Mouse (Mus musculus) midbrain, embryonic 11.5 days (tissue): ENCODE data around the gene Flcn. TPM values are rescaled to one million over a fixed set of nuclear protein-coding genes. Genes with fewer than 3 reads are reported as not detected.

ENCODE experiments used
- ATAC-seq: fragments of 200-750 bp; cut with Nextera tagmentation; 2 replicates; pipeline ENCODE4 v1.8.0; 2017; ENCODE audit warnings: moderate TSS enrichment, moderate library complexity; ENCODE audit not compliant: low FRiP score
- DNase-seq: peaks from one replicate; pipeline ENCODE4 v3.0.0; 2015; ENCODE audit warnings: low spot score; ENCODE audit errors: missing footprints
- H3K27ac ChIP-seq: fragments of 300-500 bp; sonication (generic); 2 replicates; pipeline ENCODE4 v1.5.1; 2014; ENCODE audit warnings: low read depth, low read length
- H3K27me3 ChIP-seq: fragments of 300-500 bp; sonication (generic); 2 replicates; pipeline ENCODE4 v1.6.1; 2014; ENCODE audit warnings: mild to moderate bottlenecking, low read length, moderate library complexity, mixed read lengths; ENCODE audit not compliant: control insufficient read depth, insufficient read depth
- H3K36me3 ChIP-seq: fragments of 300-500 bp; sonication (generic); 2 replicates; pipeline ENCODE4 v1.6.1; 2014; ENCODE audit warnings: mild to moderate bottlenecking, low read length, moderate library complexity, mixed read lengths; ENCODE audit not compliant: control insufficient read depth, insufficient read depth
- H3K4me1 ChIP-seq: fragments of 300-500 bp; sonication (generic); 2 replicates; pipeline ENCODE4 v1.6.1; 2014; ENCODE audit warnings: low read length; ENCODE audit not compliant: control insufficient read depth, insufficient read depth
- H3K4me2 ChIP-seq: fragments of 300-500 bp; sonication (generic); 2 replicates; pipeline ENCODE4 v1.6.1; 2014; ENCODE audit warnings: mild to moderate bottlenecking, moderate library complexity
- H3K4me3 ChIP-seq: fragments of 300-500 bp; sonication (generic); 2 replicates; pipeline ENCODE4 v1.5.1; 2014; ENCODE audit warnings: low read depth, low read length
- H3K9ac ChIP-seq: fragments of 300-500 bp; sonication (generic); 2 replicates; pipeline ENCODE4 v1.6.1; 2014; ENCODE audit warnings: low read length
- H3K9me3 ChIP-seq: fragments of 300-500 bp; sonication (generic); 2 replicates; pipeline ENCODE4 v1.6.1; 2016; ENCODE audit warnings: low read length; ENCODE audit not compliant: control insufficient read depth
- WGBS: fragments of 180-500 bp; shearing (Covaris S2); extraction: QIAGEN DNeasy Blood & Tissue Kit; methylation state at CpG from one replicate; pipeline ENCODE4 v1.1.7; 2014; 5-methylcytosine and 5-hydroxymethylcytosine counted together
- polyA plus RNA-seq: library from polyadenylated mRNA; unstranded; fragments of >200 nt; fragmentation: Nextera tagmentation; extraction: Ambion mirVana; gene quantifications from 2 replicates; pipeline ENCODE4 v1.2.1, GENCODE M21; 2014

The Flcn gene
- polyA plus RNA-seq, 1 experiment from 2014 or later, result 28.2 TPM

GRCm38 (mm10) chr11:59809071-59809669 is 646 bp downstream of the Flcn start:
- ATAC-seq, result peak; percentile 51

GRCm38 (mm10) chr11:59808170-59808960 is 1.5 kb downstream of the Flcn start:
- DNase-seq, result peak; percentile 87
- H3K4me3 ChIP-seq, result peak overlapping the region; percentile 70; the same call in 1 of the 2 replicates
- peaks cover 9% of the 10 kb centered on the region for H3K4me1 ChIP-seq
- peak overlapping the region; percentile 81 for H3K4me2 ChIP-seq
- peak overlapping the region; percentile 97 for H3K9ac ChIP-seq
- no peaks in the 10 kb centered on the region for H3K9me3 ChIP-seq
- no peaks in the 10 kb centered on the region for H3K27me3 ChIP-seq
- H3K36me3 ChIP-seq, result peaks cover 10% of the 10 kb centered on the region
- WGBS, result 70% methylated on average over 14 of the region's 14 CpGs
- H3K27ac ChIP-seq, result no peak overlapping the region
- no peak for ATAC-seq

More at GRCm38 (mm10) chr11:59809071-59809669, 646 bp downstream of the Flcn start:
- H3K9ac ChIP-seq, result peak overlapping the region; percentile 97
- no peaks in the 10 kb centered on the region for H3K27me3 ChIP-seq
- H3K4me2 ChIP-seq, result peak overlapping the region; percentile 81
- H3K36me3 ChIP-seq, result peaks cover 10% of the 10 kb centered on the region
- WGBS, result under 1% methylated on average over 15 of the region's 15 CpGs
- no peaks in the 10 kb centered on the region for H3K9me3 ChIP-seq
- H3K4me3 ChIP-seq, result peak overlapping the region; percentile 70
- peak overlapping the region; percentile 97 for H3K27ac ChIP-seq
- no peak for DNase-seq
- H3K4me1 ChIP-seq, result peaks cover 9% of the 10 kb centered on the region

DNA sequence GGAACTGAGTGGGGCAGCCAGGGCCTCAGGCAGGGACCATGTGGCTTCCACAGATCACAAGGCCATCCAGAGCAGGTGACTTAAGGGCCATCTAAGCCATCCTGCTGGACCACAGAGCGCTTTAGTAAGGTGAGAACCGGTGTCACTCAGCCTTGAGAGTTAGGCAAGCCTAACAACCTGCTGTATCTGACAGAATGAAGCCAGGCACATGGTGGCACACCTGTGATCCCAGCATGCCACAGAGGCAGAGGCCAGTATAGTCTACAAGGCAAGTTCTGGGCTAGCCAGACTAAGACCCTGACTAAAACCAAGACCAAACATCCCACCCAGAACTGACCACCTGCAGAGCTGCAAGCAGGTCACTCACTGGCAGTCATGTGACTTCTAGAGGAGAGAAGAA is 4.2 kb downstream of the Flcn start:
- H3K36me3 ChIP-seq, result peaks cover 25% of the 10 kb centered on the region
- no peak for DNase-seq
- WGBS, result 98% methylated on average over 2 of the region's 2 CpGs

GRCm38 (mm10) chr11:59805256-59805655 is 4.6 kb downstream of the Flcn start:
- Histone ChIP-seq H3K9me3 (no peaks in the 10 kb centered on the region), H3K27me3 (no peaks in the 10 kb centered on the region), H3K4me1 (peaks cover 9% of the 10 kb centered on the region), H3K4me2 (no peak overlapping the region), H3K9ac (no peak overlapping the region), H3K4me3 (no peak overlapping the region), H3K36me3 (peaks cover 28% of the 10 kb centered on the region), H3K27ac (no peak overlapping the region)
- DNase-seq, result no peak
- ATAC-seq, result no peak
- 87% methylated on average over 1 of the region's 1 CpGs for WGBS

More for the DNA sequence above, 4.2 kb downstream of the Flcn start:
- Histone ChIP-seq H3K9me3 (no peaks in the 10 kb centered on the region), H3K9ac (no peak overlapping the region), H3K4me2 (no peak overlapping the region), H3K4me3 (no peak overlapping the region), H3K4me1 (peaks cover 9% of the 10 kb centered on the region), H3K27ac (no peak overlapping the region), H3K27me3 (no peaks in the 10 kb centered on the region)
- no peak for ATAC-seq

DNA sequence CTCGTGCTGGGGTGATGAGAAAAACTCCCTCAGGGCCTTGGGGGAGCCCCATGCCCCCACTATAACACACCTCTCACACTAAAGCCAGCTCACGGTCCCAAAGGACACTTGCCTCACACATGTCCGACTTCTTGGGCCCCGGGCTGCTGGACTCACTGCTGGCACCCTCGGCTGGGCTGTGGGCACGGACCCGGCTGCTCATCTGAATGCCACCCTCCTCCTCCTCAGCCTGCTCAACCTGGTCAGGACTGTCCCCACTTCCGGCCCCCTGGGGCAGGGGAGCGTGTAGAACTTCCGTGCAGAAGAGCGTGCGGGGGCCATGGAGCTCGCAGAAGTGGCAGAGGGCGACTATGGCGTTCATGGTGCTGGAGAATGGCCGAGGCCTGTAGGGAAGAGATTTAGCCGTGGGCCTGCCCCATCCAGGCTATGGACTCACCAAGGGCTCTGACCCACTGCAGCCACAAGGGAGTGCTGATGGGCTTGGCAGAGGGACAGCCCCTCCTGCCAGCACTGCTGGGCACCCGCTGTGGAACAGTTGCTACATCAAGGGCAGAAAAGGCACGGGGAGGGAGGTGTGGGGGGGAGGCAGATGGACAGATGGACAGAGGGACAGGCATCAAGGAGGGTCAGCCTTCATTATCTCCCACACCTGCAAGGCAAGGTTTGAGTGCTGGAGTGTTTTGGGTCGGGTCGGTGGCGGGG is 5.3 kb downstream of the Flcn start:
- no peaks in the 10 kb centered on the region for H3K27me3 ChIP-seq
- H3K9me3 ChIP-seq, result no peaks in the 10 kb centered on the region
- H3K36me3 ChIP-seq, result peaks cover 30% of the 10 kb centered on the region
- H3K4me3 ChIP-seq, result no peak overlapping the region
- 92% methylated on average over 22 of the region's 22 CpGs for WGBS
- ATAC-seq (no peak), DNase-seq (no peak)
- no peak overlapping the region for H3K27ac ChIP-seq
- no peak overlapping the region for H3K4me2 ChIP-seq
- H3K9ac ChIP-seq, result no peak overlapping the region
- peaks cover 9% of the 10 kb centered on the region for H3K4me1 ChIP-seq

DNA sequence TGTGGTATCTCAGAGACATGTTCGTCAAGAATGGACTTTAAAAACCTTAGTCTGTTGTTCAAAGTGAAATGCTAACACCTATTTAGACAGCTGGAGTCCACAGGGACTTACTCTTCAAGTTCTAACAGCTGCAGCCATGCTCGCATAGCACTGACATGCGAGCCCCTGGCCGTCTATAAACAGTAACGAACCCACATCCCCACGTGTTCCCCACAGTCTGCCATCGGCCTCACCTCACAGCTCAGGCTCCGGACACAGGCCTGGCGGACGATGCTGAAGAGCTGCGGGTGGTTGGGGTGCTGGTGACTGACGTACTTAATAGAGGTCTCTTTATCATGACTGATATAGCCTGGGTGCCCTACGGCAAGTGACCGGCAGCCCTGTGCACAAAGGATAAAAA is 6.3 kb downstream of the Flcn start:
- no peak for ATAC-seq
- Histone ChIP-seq H3K27ac (no peak overlapping the region), H3K36me3 (peaks cover 34% of the 10 kb centered on the region), H3K4me1 (peaks cover 2% of the 10 kb centered on the region), H3K27me3 (no peaks in the 10 kb centered on the region), H3K4me3 (no peak overlapping the region), H3K4me2 (no peak overlapping the region), H3K9ac (no peak overlapping the region), H3K9me3 (no peaks in the 10 kb centered on the region)
- 91% methylated on average over 14 of the region's 14 CpGs for WGBS
- DNase-seq, result no peak

- H3K9me3 ChIP-seq, result no peaks in the 10 kb centered on the region
- no peaks in the 10 kb centered on the region for H3K4me1 ChIP-seq
- ATAC-seq (no peak), DNase-seq (no peak)
- H3K27ac ChIP-seq, result no peak overlapping the region
- H3K9ac ChIP-seq, result no peak overlapping the region
- WGBS, result 96% methylated on average over 8 of the region's 8 CpGs
- H3K27me3 ChIP-seq, result no peaks in the 10 kb centered on the region
- no peak overlapping the region for H3K4me2 ChIP-seq
- H3K36me3 ChIP-seq, result peaks cover 41% of the 10 kb centered on the region
- no peak overlapping the region for H3K4me3 ChIP-seq
These were observed 7.9 kb downstream of the Flcn start for GRCm38 (mm10) chr11:59801881-59802280.

GRCm38 (mm10) chr11:59800412-59800811 is 9.4 kb downstream of the Flcn start:
- Histone ChIP-seq H3K4me3 (no peak overlapping the region), H3K9me3 (no peaks in the 10 kb centered on the region), H3K4me2 (no peak overlapping the region), H3K27me3 (no peaks in the 10 kb centered on the region), H3K9ac (no peak overlapping the region), H3K4me1 (no peaks in the 10 kb centered on the region), H3K36me3 (peaks cover 45% of the 10 kb centered on the region), H3K27ac (no peak overlapping the region)
- DNase-seq (no peak), ATAC-seq (no peak)
- WGBS, result 93% methylated on average over 10 of the region's 10 CpGs

DNA sequence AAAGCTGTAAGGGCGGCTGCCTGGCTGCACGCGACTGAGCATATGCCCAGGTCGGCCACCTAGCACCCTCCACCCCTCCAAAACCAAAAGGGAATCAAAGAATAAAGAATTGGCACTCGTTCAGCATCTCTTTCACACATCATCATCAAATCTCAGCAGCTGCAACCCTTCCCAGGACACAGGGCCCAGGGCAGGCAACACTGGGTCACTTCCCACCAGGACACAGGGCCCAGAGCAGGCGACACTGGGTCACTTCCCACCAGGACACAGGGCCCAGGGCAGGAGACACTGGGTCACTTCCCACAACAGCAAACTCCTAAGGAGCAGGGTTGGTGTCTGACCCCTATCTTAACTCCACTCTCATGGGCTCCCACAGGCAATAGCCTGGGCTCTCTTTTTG is 16.4 kb downstream of the Flcn start:
- no peak overlapping the region for H3K4me3 ChIP-seq
- no peaks in the 10 kb centered on the region for H3K9me3 ChIP-seq
- ATAC-seq (no peak), DNase-seq (no peak)
- WGBS, result 96% methylated on average over 6 of the region's 6 CpGs
- H3K4me2 ChIP-seq, result no peak overlapping the region
- H3K9ac ChIP-seq, result no peak overlapping the region
- no peaks in the 10 kb centered on the region for H3K27me3 ChIP-seq
- H3K36me3 ChIP-seq, result peaks cover 34% of the 10 kb centered on the region
- H3K4me1 ChIP-seq, result no peaks in the 10 kb centered on the region
- H3K27ac ChIP-seq, result no peak overlapping the region
